Mouse (Mus musculus) midbrain, embryonic 14.5 days (tissue): ENCODE data around the gene Cyb561a3. TPM values are rescaled to one million over a fixed set of nuclear protein-coding genes. Genes with fewer than 3 reads are reported as not detected.

Experiments used
- ATAC-seq: fragments of 200-750 bp; cut with Nextera tagmentation; 2 replicates; pipeline ENCODE4 v1.8.0; 2017; ENCODE audit warnings: moderate number of reproducible peaks, moderate library complexity; ENCODE audit not compliant: low FRiP score, low TSS enrichment
- DNase-seq: peaks from one replicate; pipeline ENCODE4 v3.0.0-alpha.2; 2015
- H3K27ac ChIP-seq: fragments of 300-500 bp; sonication (generic); replicated peaks from 2 replicates; pipeline ENCODE4 v1.5.1; 2014; ENCODE audit warnings: mild to moderate bottlenecking, low read depth, low read length, moderate library complexity
- H3K27me3 ChIP-seq: fragments of 300-500 bp; sonication (generic); 2 replicates; pipeline ENCODE4 v1.6.1; 2014; ENCODE audit warnings: low read length, control low read depth, mixed read lengths; ENCODE audit not compliant: control insufficient read depth, insufficient read depth
- H3K36me3 ChIP-seq: fragments of 300-500 bp; sonication (generic); 2 replicates; pipeline ENCODE4 v1.6.1; 2014; ENCODE audit warnings: low read length, control low read depth; ENCODE audit not compliant: control insufficient read depth, insufficient read depth
- H3K4me1 ChIP-seq: fragments of 300-500 bp; sonication (generic); 2 replicates; pipeline ENCODE4 v1.6.1; 2014; ENCODE audit warnings: mild to moderate bottlenecking, antibody characterized with exemption, low read length, control low read depth; ENCODE audit not compliant: control insufficient read depth, insufficient read depth
- H3K4me2 ChIP-seq: fragments of 300-500 bp; sonication (generic); 2 replicates; pipeline ENCODE4 v1.6.1; 2014; ENCODE audit warnings: mild to moderate bottlenecking, low read length, moderate library complexity
- H3K4me3 ChIP-seq: fragments of 300-500 bp; sonication (generic); replicated peaks from 2 replicates; pipeline ENCODE4 v1.5.1; 2014; ENCODE audit warnings: low read depth, low read length
- H3K9ac ChIP-seq: fragments of 300-500 bp; sonication (generic); replicated peaks from 2 replicates; pipeline ENCODE4 v1.6.1; 2014; ENCODE audit warnings: mild to moderate bottlenecking, low read length, moderate library complexity
- H3K9me3 ChIP-seq: fragments of 300-500 bp; sonication (generic); 2 replicates; pipeline ENCODE4 v1.6.1; 2016; ENCODE audit warnings: low read length, control low read depth, mixed read lengths; ENCODE audit not compliant: control insufficient read depth
- WGBS: fragments of 180-500 bp; shearing (Covaris S2); extraction: QIAGEN DNeasy Blood & Tissue Kit; methylation state at CpG from one replicate; pipeline ENCODE4 v1.1.7; 2014; 5-methylcytosine and 5-hydroxymethylcytosine counted together
- polyA plus RNA-seq: library from polyadenylated mRNA; unstranded; fragments of >200 nt; fragmentation: Nextera tagmentation; extraction: Ambion mirVana; gene quantifications from 2 replicates; pipeline ENCODE4 v1.2.1, GENCODE M21; 2014

Cyb561a3 gene
- polyA plus RNA-seq, 1 experiment from 2014 or later, result 20.5 TPM

DNA sequence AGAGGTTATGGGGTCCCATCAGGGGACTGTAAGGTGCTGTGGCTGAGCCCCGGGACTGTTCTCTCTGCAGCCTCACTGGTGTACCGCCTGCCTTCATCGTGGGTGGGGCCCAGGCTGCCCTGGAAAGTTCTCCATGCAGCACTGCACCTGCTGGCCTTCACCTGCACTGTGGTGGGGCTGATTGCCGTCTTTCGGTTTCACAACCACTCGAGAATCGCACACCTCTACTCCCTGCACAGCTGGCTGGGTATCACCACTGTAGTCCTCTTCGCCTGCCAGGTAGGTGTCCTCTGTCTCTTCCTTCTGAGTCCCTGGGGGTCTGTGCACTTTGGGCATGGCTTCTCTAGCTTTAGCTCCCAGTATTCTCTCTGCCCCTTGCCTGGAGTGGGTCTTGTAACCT is 8.1 kb downstream of the Cyb561a3 start:
- ATAC-seq, result no peak

DNA sequence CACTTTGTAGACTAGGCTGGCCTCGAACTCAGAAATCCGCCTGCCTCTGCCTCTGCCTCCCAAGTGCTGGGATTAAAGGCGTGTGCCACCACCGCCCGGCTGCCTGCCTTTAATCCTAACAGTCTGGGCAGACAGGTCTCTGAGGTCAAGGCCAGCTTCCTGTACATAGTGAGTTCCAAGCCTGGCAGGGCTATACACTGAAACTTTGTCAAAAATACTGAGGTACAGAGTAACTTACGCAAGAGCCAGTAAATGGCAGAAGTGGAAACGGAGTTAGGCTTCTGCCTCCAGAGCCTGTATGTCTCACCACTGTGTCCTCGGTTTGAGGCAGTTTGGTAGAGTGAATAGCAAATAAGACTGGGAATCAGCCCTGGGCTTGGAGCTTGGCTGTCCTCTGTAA is 10.3 kb downstream of the Cyb561a3 start:
- Histone ChIP-seq H3K4me2 (no peak overlapping the region), H3K36me3 (peaks cover 11% of the 10 kb centered on the region), H3K27me3 (no peaks in the 10 kb centered on the region), H3K9ac (no peak overlapping the region), H3K27ac (no peak overlapping the region), H3K9me3 (no peaks in the 10 kb centered on the region), H3K4me3 (no peak overlapping the region), H3K4me1 (no peaks in the 10 kb centered on the region)
- DNase-seq (no peak), ATAC-seq (no peak)
- WGBS, result 91% methylated on average over 8 of the region's 8 CpGs

More for the DNA sequence above, 8.1 kb downstream of the Cyb561a3 start:
- H3K4me1 ChIP-seq, result no peaks in the 10 kb centered on the region
- H3K27me3 ChIP-seq, result no peaks in the 10 kb centered on the region
- H3K4me2 ChIP-seq, result no peak overlapping the region
- 91% methylated on average over 8 of the region's 8 CpGs for WGBS
- H3K9me3 ChIP-seq, result no peaks in the 10 kb centered on the region
- no peak for DNase-seq
- no peak overlapping the region for H3K4me3 ChIP-seq
- peaks cover 6% of the 10 kb centered on the region for H3K36me3 ChIP-seq
- H3K9ac ChIP-seq, result no peak overlapping the region
- H3K27ac ChIP-seq, result no peak overlapping the region

DNA sequence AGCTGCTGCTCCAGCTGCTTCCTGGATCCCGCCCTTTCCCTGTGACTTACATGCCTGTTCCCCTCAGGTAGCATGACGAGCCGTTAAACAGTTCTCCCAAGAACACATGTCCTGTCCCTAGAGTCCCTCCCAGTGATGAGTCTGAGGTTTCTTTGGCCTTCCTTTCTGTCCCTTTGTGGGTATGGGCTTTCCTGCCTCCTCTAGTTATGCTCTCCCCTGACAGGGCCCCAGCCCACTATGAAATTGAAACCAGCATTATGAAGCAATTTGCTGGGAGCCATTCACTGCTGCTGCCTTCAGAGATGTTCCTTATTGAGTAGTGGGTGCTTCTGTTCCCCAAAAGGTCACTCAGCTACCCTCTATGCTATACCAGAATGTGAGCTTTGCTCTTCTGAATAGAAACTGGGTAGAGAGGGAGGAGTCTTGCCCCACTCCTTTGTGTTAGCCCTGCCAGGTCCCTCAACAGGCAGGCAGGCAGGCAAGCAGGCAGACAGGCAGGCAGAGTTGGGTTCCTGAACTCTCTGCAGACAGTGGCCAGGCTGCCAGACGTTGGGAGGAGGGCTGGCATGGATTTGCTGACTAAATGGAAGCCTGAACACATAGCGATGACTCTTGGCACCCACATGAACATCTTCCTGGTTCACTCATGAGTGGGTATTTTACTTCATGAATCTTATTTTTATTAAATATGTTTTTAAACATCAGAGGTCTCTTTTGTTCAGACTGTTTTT is 12.3 kb downstream of the Cyb561a3 start:
- Histone ChIP-seq H3K9ac (no peak overlapping the region), H3K4me1 (no peaks in the 10 kb centered on the region), H3K27me3 (no peaks in the 10 kb centered on the region), H3K4me2 (no peak overlapping the region), H3K36me3 (peaks cover 31% of the 10 kb centered on the region), H3K27ac (no peak overlapping the region), H3K9me3 (no peaks in the 10 kb centered on the region), H3K4me3 (no peak overlapping the region)
- DNase-seq (no peak), ATAC-seq (no peak)
- 71% methylated on average over 5 of the region's 5 CpGs for WGBS

DNA sequence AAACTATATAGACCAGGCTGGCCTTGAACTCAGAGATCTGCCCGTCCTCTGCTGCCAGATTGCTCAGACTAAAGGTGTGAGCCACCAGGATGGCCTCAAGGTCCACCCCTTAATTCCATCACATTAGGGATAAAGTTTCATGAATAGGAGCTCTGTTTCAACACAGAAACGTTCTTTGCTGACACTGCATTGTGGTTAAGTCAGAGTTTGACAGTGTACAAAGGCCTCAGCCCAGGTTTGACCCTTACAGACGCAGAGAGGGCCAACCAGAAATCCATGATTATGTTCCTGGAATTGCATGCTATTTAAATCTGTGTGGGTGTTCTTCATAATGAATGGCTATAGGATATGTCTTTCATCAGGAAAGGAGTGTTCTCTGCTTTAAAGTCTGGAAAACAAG is 13.3 kb downstream of the Cyb561a3 start:
- H3K36me3 ChIP-seq, result peaks cover 39% of the 10 kb centered on the region
- ATAC-seq, result no peak

DNA sequence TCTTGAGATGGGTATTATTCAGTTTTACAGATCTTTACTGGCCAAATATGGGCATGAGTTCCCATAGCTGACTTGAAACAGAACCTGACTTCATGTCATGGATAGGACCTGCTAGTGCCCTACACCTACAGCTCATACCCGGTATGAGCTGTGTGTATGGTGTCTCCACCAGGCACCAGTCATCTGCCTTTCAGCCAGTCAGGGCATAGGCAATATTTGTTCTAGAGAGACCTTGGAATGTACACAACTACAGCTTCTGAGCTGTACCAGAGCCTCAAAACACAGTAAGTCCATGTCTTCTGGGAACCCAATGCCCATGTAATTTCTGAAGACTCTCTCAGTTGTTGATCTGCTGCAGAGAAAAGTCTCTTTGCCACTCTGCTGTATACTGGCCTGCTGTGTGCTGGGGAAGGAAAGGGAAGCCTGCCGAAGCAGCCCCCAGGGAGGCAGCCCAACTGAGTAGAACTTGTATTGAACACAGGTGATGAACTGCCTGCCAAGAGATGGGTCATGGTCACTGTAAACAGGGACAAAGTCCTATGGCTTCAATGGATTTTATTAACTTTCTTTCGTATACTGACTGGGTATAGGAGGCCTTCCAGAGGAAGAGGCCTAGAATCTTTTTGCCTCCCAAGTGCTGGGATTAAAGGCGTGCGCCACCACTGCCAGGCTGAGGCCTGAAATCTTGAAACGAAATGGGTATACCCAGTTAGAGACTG is 14.8 kb downstream of the Cyb561a3 start:
- Histone ChIP-seq H3K4me3 (no peak overlapping the region), H3K4me1 (no peaks in the 10 kb centered on the region), H3K9me3 (no peaks in the 10 kb centered on the region), H3K27me3 (no peaks in the 10 kb centered on the region), H3K27ac (no peak overlapping the region), H3K4me2 (no peak overlapping the region), H3K36me3 (peaks cover 44% of the 10 kb centered on the region), H3K9ac (no peak overlapping the region)
- ATAC-seq (no peak), DNase-seq (no peak)
- WGBS, result 91% methylated on average over 6 of the region's 6 CpGs

More for the DNA sequence above, 13.3 kb downstream of the Cyb561a3 start:
- WGBS, result 85% methylated on average over 3 of the region's 3 CpGs
- no peak overlapping the region for H3K27ac ChIP-seq
- H3K4me1 ChIP-seq, result no peaks in the 10 kb centered on the region
- H3K4me3 ChIP-seq, result no peak overlapping the region
- H3K9ac ChIP-seq, result no peak overlapping the region
- no peaks in the 10 kb centered on the region for H3K9me3 ChIP-seq
- H3K4me2 ChIP-seq, result no peak overlapping the region
- no peaks in the 10 kb centered on the region for H3K27me3 ChIP-seq
- no peak for DNase-seq

DNA sequence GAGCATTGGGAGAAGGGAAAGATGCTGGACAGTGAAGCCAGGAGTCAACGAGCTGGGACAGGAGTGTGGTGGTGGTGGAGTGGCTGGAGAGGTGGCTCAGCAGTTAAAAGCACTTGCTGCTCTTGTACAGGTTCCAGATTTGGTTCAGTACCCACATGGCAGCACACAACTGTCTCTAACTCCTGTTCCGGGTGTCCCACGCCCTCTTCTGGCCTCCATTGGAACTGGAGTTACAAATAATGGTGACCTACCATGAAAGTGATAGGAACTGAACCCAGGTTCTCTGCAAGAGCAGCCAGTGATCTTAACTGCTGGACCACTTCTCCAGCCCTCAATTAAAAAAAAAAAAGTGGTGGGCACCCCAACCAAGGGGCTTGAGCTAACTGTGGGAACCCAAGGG is 21.2 kb downstream of the Cyb561a3 start:
- ATAC-seq (no peak), DNase-seq (no peak)
- WGBS, result 38% methylated on average over 3 of the region's 3 CpGs
- Histone ChIP-seq H3K9ac (no peak overlapping the region), H3K4me2 (no peak overlapping the region), H3K27me3 (no peaks in the 10 kb centered on the region), H3K36me3 (peaks cover 39% of the 10 kb centered on the region), H3K9me3 (no peaks in the 10 kb centered on the region), H3K27ac (no peak overlapping the region), H3K4me3 (no peak overlapping the region), H3K4me1 (peaks cover 8% of the 10 kb centered on the region; the same call in 1 of the 2 replicates)

DNA sequence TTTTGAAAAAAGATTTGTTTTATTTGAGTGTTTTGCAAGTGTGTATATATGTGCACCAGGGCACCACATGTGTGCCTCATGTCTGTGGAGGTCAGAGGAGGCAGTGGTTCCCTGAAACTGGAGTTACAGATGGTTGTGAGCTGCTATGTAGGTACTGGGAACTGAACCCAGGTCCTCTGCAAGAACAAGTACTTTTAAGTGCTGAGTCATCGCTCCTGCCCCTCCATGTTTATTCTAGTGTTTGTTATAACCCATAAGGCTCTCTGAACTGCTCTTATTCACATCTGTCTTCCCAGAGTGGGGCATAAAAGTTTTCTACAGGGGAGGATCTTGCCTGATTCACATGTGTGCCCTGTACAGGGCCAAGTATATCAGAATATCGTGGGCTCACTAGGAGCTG is 22.7 kb downstream of the Cyb561a3 start:
- Histone ChIP-seq H3K27ac (no peak overlapping the region), H3K4me1 (peaks cover 14% of the 10 kb centered on the region), H3K36me3 (peaks cover 27% of the 10 kb centered on the region), H3K4me2 (no peak overlapping the region), H3K9ac (no peak overlapping the region), H3K27me3 (no peaks in the 10 kb centered on the region), H3K4me3 (no peak overlapping the region), H3K9me3 (no peaks in the 10 kb centered on the region)
- no peak for ATAC-seq
- 97% methylated on average over 2 of the region's 2 CpGs for WGBS
- no peak for DNase-seq

DNA sequence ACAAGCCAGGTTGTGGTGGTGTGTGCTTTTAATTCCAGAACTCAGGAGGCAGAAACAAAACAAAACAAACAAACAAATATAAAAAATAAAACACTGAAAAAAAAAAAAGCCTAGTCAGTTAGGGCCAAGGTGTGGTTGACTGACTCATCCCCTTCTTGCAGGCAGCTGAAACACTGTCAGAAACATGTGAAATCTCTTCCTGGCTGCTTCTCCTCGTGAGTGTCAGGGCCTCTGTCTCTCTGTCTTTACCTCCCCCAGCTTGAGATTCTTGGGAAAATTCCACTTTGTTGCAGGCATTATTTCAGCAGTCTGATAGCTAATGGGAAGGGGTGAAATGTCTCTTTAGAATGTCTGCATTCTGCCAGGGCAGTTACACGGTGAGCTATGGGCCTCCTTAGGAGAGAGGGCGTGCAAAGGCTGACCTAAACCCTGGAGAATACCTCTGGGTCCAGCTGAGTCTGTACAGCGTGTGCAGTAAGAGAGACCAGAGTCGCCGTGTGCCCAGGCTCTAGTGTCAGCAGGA is 25.3 kb downstream of the Cyb561a3 start:
- peak overlapping the region; percentile 78 for H3K9ac ChIP-seq
- H3K4me3 ChIP-seq, result peak overlapping the region; percentile 33
- WGBS, result 0% methylated on average over 6 of the region's 6 CpGs
- H3K27me3 ChIP-seq, result no peaks in the 10 kb centered on the region
- ATAC-seq (peak; percentile 28; the same call in 1 of the 2 replicates), DNase-seq (no peak)
- peak overlapping the region; percentile 97 for H3K27ac ChIP-seq
- H3K4me1 ChIP-seq, result peaks cover 26% of the 10 kb centered on the region
- no peaks in the 10 kb centered on the region for H3K9me3 ChIP-seq
- H3K36me3 ChIP-seq, result peaks cover 18% of the 10 kb centered on the region; the same call in 1 of the 2 replicates
- H3K4me2 ChIP-seq, result peak overlapping the region; percentile 68
